Mouse (Mus musculus) myocyte (in vitro differentiated cells): ENCODE measurements around the gene Krt7.

Experiments
- E2F4 ChIP-seq: IDR thresholded peaks from one replicate; pipeline ENCODE4 v1.6.1; 2011; ENCODE audit warnings: mild to moderate bottlenecking, control low read depth, moderate library complexity; ENCODE audit not compliant: insufficient read depth
- POLR2A ChIP-seq: IDR thresholded peaks from one replicate; pipeline ENCODE4 v1.6.1; 2011; ENCODE audit warnings: low read depth, mild to moderate bottlenecking, control low read depth, moderate library complexity; ENCODE audit not compliant: insufficient read length

GRCm38 (mm10) chr15:101446572-101446971, 35.7 kb downstream of the Krt7 start:
- TF ChIP-seq E2F4: no peak
- no peak for TF ChIP-seq POLR2A
